9 mouse cellular contexts compared by ENCODE assay signal in the genomic region with DNA sequence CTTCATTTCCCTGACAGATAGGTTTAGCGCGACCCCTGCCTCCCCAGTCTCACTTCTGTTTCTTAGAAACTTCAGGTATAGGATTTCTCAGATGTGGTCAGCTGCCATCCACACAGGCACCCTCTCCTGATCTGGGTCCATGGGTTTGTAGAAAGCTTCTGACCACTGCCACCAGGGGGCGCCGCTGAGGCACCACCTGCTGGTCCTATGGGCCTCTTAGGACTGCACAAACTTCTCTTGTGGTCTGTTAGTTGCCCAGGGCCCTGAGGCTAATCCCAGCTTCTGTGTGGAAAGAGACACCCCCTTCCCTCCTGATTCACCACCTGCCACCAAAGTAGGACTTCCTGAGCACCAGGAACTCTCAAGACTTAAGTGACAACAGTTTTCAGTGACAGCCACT. TPM values are rescaled to one million over a fixed set of nuclear protein-coding genes. Genes with fewer than 3 reads are reported as not detected.
DNase-seq lines count a peak whose midpoint lies in the region; ATAC-seq lines count a peak whose summit lies in the region.
"Had no signal": no experiment of that assay in that cellular context is flagged by ENCODE, and none has a peak within 500 bp of the region (broad histone marks: within the 10 kb centered on the region; RNA-seq: fewer than 3 reads in every experiment).

No protein-coding gene starts in this region.

- peak; percentile 10 to 15 for DNase-seq in heart, postnatal 14 days
- no peak for DNase-seq in heart, adult 9 months (ENCODE audit: low spot score in 2 of 2)
- DNase-seq in R1 (ENCODE audit: low read depth, low spot score): peak; percentile 59
- peak; percentile 40 to 44 for DNase-seq in kidney, postnatal 4 days
- DNase-seq in spleen, adult 12 weeks (ENCODE audit: low spot score): peak; percentile 50
- no peak for DNase-seq in left cerebral cortex, postnatal 36 days (ENCODE audit: low spot score in 2 of 2)
- no peak for DNase-seq in embryo, embryonic 10 days (ENCODE audit: low spot score)

- intact Hi-C loops in heart, postnatal 14 days (cut with DNase I): no loop called here
- intact Hi-C loops in left cerebral cortex, postnatal 36 days (cut with DNase I): no loop called here

- 60% methylated on average over 4 of the region's 4 CpGs for WGBS in forebrain, embryonic 12.5 days

- no peaks in the 10 kb centered on the region for H3K27me3 ChIP-seq in forebrain, embryonic 12.5 days

- no peak for ATAC-seq in forebrain, embryonic 12.5 days (ENCODE audit: low FRiP score)

- no peaks in the 10 kb centered on the region for H3K4me1 ChIP-seq in forebrain, embryonic 12.5 days

- H3K36me3 ChIP-seq in forebrain, embryonic 12.5 days (replicated peaks): peaks cover 65% of the 10 kb centered on the region

- H3K4me3 ChIP-seq in forebrain, embryonic 12.5 days (replicated peaks): no peak overlapping the region
- H3K4me3 ChIP-seq: myocyte had no signal

- peaks cover 40% of the 10 kb centered on the region for H3K9me3 ChIP-seq in forebrain, embryonic 12.5 days

- no peak overlapping the region for H3K4me2 ChIP-seq in forebrain, embryonic 12.5 days

- H3K27ac ChIP-seq in forebrain, embryonic 12.5 days: no peak overlapping the region

- no peak overlapping the region for H3K9ac ChIP-seq in forebrain, embryonic 12.5 days

RNA-seq across cellular contexts. Expression of a gene that starts 30.7 kb away (rescaled TPM):
- 1 to 10 TPM; 4.4 to 4.7 TPM for total RNA-seq in heart, postnatal 14 days (2021)
- 7.4 and 8.3 TPM in 2 replicates for polyA plus RNA-seq in forebrain, embryonic 12.5 days (2016; fragmentation: Nextera tagmentation; extraction: Ambion mirVana)
- 1 to 10 TPM; 5.8 to 9.0 TPM for total RNA-seq in left cerebral cortex, postnatal 36 days (2021)

RNA-seq across cellular contexts. Expression of a gene that starts 39.2 kb away (rescaled TPM):
- total RNA-seq in heart, postnatal 14 days (2021): under 1 TPM in 1 of 2 experiments, not detected in 1; 0.76 TPM
- polyA plus RNA-seq in forebrain, embryonic 12.5 days (2016; fragmentation: Nextera tagmentation; extraction: Ambion mirVana): 0.79 and 1.6 TPM in 2 replicates
- under 1 TPM; 0.41 to 0.74 TPM for total RNA-seq in left cerebral cortex, postnatal 36 days (2021)
- polyA plus RNA-seq: myocyte had no signal

Comparison
In these comparisons a context has a peak if more than half of its experiments do, and no peak if none do; other contexts are left out.
1. DNase-seq: peak in heart, postnatal 14 days (2 of 2), R1 (single experiment), kidney, postnatal 4 days (2 of 2) and spleen, adult 12 weeks (single experiment); none in heart, adult 9 months (0 of 2), left cerebral cortex, postnatal 36 days (0 of 2) and embryo, embryonic 10 days (single experiment).